Mouse (Mus musculus) liver, embryonic 12.5 days (tissue): Measurements from ENCODE around the gene Ubap1l. TPM values are rescaled to one million over a fixed set of nuclear protein-coding genes. Genes with fewer than 3 reads are reported as not detected.
"Not testable (repeated sequence)": the region's sequence is repeated elsewhere in the genome, so short reads cannot be mapped to it uniquely, and the experiment has no call there.

Experiments
- ATAC-seq: fragments of 200-750 bp; cut with Nextera tagmentation; 2 replicates; pipeline ENCODE4 v1.8.0; 2017; ENCODE audit warnings: moderate number of reproducible peaks, mild to moderate bottlenecking, moderate library complexity
- H3K27ac ChIP-seq: fragments of 300-500 bp; sonication (generic); 2 replicates; pipeline ENCODE4 v1.5.1; 2016; ENCODE audit warnings: mild to moderate bottlenecking
- H3K27me3 ChIP-seq: fragments of 300-500 bp; sonication (generic); replicated peaks from 2 replicates; pipeline ENCODE4 v1.6.1; 2016; ENCODE audit warnings: mild to moderate bottlenecking, moderate library complexity
- H3K36me3 ChIP-seq: fragments of 300-500 bp; sonication (generic); 2 replicates; pipeline ENCODE4 v1.6.1; 2016; ENCODE audit warnings: mild to moderate bottlenecking, moderate library complexity
- H3K4me1 ChIP-seq: fragments of 300-500 bp; sonication (generic); 2 replicates; pipeline ENCODE4 v1.6.1; 2016
- H3K4me2 ChIP-seq: fragments of 300-500 bp; sonication (generic); 2 replicates; pipeline ENCODE4 v1.6.1; 2016; ENCODE audit warnings: mild to moderate bottlenecking, moderate library complexity
- H3K4me3 ChIP-seq: fragments of 300-500 bp; sonication (generic); 2 replicates; pipeline ENCODE4 v1.5.1; 2016; ENCODE audit warnings: mild to moderate bottlenecking, moderate library complexity
- H3K9ac ChIP-seq: fragments of 300-500 bp; sonication (generic); 2 replicates; pipeline ENCODE4 v1.6.1; 2016; ENCODE audit warnings: mild to moderate bottlenecking, moderate library complexity
- H3K9me3 ChIP-seq: fragments of 300-500 bp; sonication (generic); replicated peaks from 2 replicates; pipeline ENCODE4 v1.6.1; 2016; ENCODE audit warnings: mild to moderate bottlenecking, moderate library complexity
- WGBS: fragments of 180-500 bp; shearing (Covaris S2); methylation state at CpG from one replicate; pipeline ENCODE4 v1.1.7; 2016; ENCODE audit not compliant: insufficient replicate concordance; 5-methylcytosine and 5-hydroxymethylcytosine counted together
- polyA plus RNA-seq: library from polyadenylated mRNA; unstranded; fragments of >200 nt; fragmentation: Nextera tagmentation; extraction: Ambion mirVana; gene quantifications from 2 replicates; pipeline ENCODE4 v1.2.1, GENCODE M21; 2016

Gene Ubap1l
- polyA plus RNA-seq: not detected in 2 replicates

DNA sequence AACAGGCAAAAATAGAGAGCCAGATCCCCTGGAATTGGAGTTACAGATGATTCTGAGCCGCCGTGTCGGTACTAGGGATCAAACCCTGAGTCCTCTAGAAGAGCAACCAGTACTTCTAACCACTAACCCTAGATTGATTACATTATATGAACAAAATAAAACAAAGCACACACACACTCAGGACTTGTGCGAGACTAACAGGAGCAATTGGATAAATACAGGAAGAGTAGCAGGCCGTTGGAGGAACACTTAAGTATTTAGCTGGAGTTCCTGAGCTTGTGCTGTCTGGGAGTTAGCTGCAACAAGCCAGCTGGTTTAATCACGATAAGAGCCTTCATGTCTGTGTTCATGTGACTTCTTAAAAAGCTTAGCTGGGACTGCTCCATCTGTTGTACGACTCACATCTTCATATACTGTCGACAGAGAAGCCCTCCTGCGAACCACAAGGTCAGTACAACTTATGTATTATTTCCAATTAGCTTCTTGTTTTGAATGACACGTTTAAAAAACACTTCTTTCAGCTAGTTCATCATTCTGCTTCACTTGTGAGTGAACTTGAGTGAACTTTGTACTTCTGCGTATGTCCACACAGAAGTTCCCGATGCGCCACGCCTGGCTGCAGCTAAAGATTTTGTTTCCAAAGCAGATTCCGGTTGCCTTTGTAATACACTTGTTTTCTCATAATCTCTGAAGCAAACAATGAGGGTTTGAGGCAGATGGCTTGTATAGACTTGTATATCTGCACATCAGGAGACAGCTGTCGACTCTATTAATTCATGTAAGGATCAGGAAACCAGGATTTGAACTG, at the start of gene Ubap1l:
Gene Ubap1l (plus strand): TSS at position 401 of the 808 bp plus-strand sequence.
- 86% methylated on average over 16 of the region's 16 CpGs for WGBS
- H3K27ac ChIP-seq: no peak within 1 kb of the TSS
- peaks cover 9% of the 10 kb centered on the region for H3K4me1 ChIP-seq
- no peak within 1 kb of the TSS for H3K4me2 ChIP-seq
- H3K9me3 ChIP-seq: no peaks in the 10 kb centered on the region
- H3K4me3 ChIP-seq: no peak within 1 kb of the TSS
- ATAC-seq: no peak
- H3K27me3 ChIP-seq: no peaks in the 10 kb centered on the region
- peaks cover 72% of the 10 kb centered on the region for H3K36me3 ChIP-seq
- H3K9ac ChIP-seq: no peak within 1 kb of the TSS

DNA sequence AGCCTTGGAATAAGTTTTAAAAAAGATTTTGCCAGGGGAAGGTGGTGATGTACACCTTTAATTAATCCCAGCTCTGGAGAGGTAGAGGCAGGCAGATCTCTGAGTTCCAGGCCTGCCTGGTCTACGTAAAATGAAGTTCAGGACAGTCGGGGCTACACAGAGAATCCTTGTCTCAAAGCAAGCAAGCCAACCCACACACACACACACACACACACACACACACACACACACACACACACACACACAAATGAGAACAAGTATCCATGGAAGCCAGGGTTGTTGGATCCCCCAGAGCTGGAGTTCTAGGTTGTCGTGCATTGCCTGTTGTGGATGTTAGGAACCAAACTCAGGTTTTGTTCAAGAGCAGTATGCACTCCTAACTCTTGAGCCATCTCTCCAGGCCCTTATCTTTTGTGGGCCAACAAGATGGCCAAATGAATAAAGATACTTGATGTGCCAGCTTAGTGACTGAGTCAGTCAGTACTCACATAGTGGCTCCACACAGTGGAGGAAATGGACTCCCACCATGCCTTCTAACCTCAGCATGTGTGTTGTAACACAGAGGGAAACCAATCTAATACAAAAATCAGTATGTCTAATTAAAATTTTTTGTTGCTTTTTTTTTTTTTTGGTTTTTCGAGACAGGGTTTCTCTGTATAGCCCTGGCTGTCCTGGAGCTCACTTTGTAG, 48.0 kb upstream of the Ubap1l start:
- H3K9ac ChIP-seq: no peak overlapping the region
- H3K27ac ChIP-seq: no peak overlapping the region
- WGBS: 86% methylated on average over 4 of the region's 4 CpGs
- H3K36me3 ChIP-seq: peaks cover 63% of the 10 kb centered on the region
- H3K4me3 ChIP-seq: no peak overlapping the region
- H3K9me3 ChIP-seq: no peaks in the 10 kb centered on the region
- no peaks in the 10 kb centered on the region for H3K4me1 ChIP-seq
- no peaks in the 10 kb centered on the region for H3K27me3 ChIP-seq
- no peak overlapping the region for H3K4me2 ChIP-seq
- peak; percentile 42; the same call in 1 of the 2 replicates for ATAC-seq

DNA sequence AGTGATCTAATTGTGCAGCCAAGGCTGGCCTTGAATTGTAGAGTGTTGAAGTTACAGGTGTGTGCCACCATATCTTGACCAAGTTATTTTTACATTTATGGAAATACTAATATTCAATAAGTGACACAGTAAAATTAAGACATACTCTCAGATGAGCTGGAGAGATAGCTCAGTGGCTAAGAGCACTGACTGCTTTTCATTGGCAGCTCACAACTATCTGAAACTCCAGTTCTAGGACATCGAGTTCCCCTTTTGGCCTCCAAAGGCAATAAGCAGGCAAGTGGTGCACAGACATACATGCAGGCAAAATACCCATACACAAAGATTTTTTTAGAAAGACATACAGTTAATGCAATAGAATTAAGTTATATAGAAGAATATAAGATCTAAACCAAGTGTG, 47.0 kb upstream of the Ubap1l start:
- Histone ChIP-seq H3K9me3 (no peaks in the 10 kb centered on the region), H3K9ac (no peak overlapping the region), H3K4me3 (no peak overlapping the region), H3K27me3 (no peaks in the 10 kb centered on the region), H3K4me2 (no peak overlapping the region), H3K4me1 (no peaks in the 10 kb centered on the region), H3K27ac (no peak overlapping the region), H3K36me3 (peaks cover 62% of the 10 kb centered on the region)
- no peak for ATAC-seq
- 77% methylated on average over 1 of the region's 1 CpGs for WGBS

DNA sequence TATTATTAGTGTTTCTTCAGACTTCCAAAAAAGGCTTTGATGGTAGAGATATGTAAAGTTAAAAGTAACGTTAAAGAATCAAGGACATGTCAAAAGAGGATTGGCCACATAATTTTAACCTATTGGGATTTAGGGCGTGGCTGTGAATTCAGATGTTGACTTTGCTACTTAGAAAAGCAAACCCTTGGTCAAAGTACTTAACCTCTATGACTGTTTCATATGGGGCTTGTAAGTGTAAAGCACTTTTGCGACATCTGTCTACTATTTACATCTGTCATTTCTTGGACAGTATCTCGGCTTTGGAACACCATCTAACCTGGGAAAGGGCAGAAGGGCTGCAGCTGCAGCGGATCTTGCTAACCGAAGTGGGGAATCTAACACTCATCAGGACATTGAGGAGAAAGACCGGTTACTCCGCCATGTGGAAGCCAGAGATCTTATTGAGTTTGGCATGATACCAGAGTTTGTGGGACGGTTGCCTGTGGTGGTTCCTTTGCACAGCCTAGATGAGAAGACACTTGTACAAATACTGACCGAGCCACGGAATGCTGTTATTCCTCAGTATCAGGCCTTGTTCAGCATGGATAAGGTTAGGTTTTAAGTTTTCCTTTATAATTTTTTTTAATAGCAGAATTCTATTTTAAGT, 38.5 kb upstream of the Ubap1l start:
- 86% methylated on average over 11 of the region's 11 CpGs for WGBS
- Histone ChIP-seq H3K27ac (no peak overlapping the region), H3K9me3 (no peaks in the 10 kb centered on the region)

DNA sequence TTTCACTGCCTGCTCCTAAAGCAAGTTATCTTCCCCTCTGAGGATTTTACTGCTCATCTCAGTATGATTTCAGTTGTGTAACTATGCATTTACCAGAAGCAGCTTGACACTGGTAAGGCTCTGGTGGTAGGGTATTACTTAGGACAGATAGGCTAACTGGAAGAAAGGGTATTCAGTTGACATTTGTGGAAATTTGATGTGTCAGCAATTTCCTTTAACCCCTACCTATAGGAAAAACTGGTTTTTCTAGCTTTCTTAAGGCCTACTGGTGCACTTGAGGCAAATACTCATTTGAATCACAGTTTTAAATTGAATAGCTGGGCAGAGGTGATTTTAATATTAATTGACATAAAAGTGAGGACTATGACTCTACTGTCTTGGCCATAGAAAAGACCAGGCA, 34.9 kb upstream of the Ubap1l start:
- Histone ChIP-seq H3K27me3 (no peaks in the 10 kb centered on the region), H3K4me2 (no peak overlapping the region), H3K36me3 (peaks cover 90% of the 10 kb centered on the region), H3K4me1 (peaks cover 6% of the 10 kb centered on the region; the same call in 1 of the 2 replicates), H3K9ac (no peak overlapping the region), H3K9me3 (no peaks in the 10 kb centered on the region), H3K27ac (no peak overlapping the region), H3K4me3 (no peak overlapping the region)
- no peak for ATAC-seq

More for the DNA sequence above, 38.5 kb upstream of the Ubap1l start:
- H3K36me3 ChIP-seq: peaks cover 86% of the 10 kb centered on the region
- H3K27me3 ChIP-seq: no peaks in the 10 kb centered on the region
- no peak overlapping the region for H3K4me2 ChIP-seq
- H3K4me3 ChIP-seq: no peak overlapping the region
- H3K4me1 ChIP-seq: peaks cover 5% of the 10 kb centered on the region; the same call in 1 of the 2 replicates
- no peak for ATAC-seq
- H3K9ac ChIP-seq: no peak overlapping the region

DNA sequence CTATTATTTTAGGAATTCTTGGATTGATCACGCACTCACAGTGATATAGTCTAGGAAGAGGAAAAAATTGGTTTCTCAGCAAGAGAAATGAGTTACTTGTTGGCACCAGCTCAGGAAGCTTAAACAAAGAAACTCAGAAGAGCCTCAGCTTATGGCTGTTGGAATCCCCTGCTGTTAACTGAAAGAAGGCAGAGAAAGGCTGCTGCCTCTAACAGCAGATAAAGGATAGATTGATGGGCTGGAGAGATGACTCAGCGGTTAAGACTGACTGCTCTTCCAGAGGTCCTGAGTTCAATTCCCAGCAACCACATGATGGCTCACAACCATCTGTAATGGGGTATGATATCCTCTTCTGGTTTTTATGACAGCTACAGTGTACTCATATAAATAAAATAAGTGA, 33.5 kb upstream of the Ubap1l start:
- no peaks in the 10 kb centered on the region for H3K27me3 ChIP-seq
- H3K9me3 ChIP-seq: no peaks in the 10 kb centered on the region
- H3K27ac ChIP-seq: no peak overlapping the region
- peaks cover 89% of the 10 kb centered on the region for H3K36me3 ChIP-seq
- WGBS: 81% methylated on average over 2 of the region's 2 CpGs
- no peak overlapping the region for H3K4me2 ChIP-seq
- H3K9ac ChIP-seq: no peak overlapping the region
- no peak overlapping the region for H3K4me3 ChIP-seq
- H3K4me1 ChIP-seq: peaks cover 6% of the 10 kb centered on the region; the same call in 1 of the 2 replicates
- no peak for ATAC-seq

DNA sequence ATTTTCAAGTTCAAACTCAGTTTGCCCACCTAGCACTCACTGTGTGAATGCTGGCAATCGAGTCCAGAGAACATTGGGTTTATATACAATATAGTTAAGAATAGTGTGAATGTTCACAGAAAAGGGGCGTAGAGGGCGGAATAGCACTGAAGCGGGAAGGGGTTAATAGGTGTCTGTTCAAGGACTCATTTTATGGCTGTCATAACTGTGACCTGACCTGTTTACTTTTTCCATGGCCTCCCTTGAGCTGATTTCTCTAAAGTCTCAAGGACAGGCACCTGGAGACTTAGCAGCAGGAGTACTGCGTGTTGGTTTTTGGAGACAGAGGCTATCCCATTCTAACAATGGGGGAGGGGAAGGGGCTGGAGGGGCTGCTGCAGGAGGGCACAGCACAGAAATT, 26.9 kb upstream of the Ubap1l start:
- no peaks in the 10 kb centered on the region for H3K4me1 ChIP-seq
- H3K4me3 ChIP-seq: no peak overlapping the region
- no peak overlapping the region for H3K27ac ChIP-seq
- ATAC-seq: no peak
- no peak overlapping the region for H3K4me2 ChIP-seq
- 86% methylated on average over 5 of the region's 5 CpGs for WGBS
- peaks cover 28% of the 10 kb centered on the region for H3K36me3 ChIP-seq
- H3K9me3 ChIP-seq: no peaks in the 10 kb centered on the region
- no peaks in the 10 kb centered on the region for H3K27me3 ChIP-seq
- no peak overlapping the region for H3K9ac ChIP-seq

DNA sequence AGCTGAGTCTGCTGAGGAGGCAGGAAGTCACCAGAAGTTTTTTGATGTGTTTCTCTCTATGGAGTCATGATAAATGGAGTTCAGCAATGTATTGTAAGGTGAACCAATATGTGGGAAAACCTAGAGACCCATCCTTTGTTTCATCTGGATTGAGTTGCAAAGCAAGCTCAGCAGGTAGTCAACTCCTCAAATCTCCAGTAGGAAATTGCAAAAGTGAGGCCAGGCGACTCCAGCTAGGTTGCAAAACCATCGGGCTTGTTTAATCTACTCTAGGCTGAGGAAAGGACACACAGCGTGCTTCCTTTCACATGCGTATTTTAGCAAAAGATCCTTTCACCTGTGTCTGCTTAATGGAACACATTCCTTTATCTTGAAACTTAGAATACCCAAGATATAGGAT, 21.7 kb upstream of the Ubap1l start:
- Histone ChIP-seq H3K9me3 (0 out of 2 replicates have a peak, but pooled peaks cover 7% of the 10 kb centered on the region), H3K4me3 (no peak overlapping the region), H3K27me3 (no peaks in the 10 kb centered on the region; the same call in 1 of the 2 replicates), H3K27ac (no peak overlapping the region), H3K36me3 (no peaks in the 10 kb centered on the region), H3K4me2 (no peak overlapping the region), H3K4me1 (no peaks in the 10 kb centered on the region), H3K9ac (no peak overlapping the region)
- WGBS: 70% methylated on average over 4 of the region's 4 CpGs
- ATAC-seq: no peak

DNA sequence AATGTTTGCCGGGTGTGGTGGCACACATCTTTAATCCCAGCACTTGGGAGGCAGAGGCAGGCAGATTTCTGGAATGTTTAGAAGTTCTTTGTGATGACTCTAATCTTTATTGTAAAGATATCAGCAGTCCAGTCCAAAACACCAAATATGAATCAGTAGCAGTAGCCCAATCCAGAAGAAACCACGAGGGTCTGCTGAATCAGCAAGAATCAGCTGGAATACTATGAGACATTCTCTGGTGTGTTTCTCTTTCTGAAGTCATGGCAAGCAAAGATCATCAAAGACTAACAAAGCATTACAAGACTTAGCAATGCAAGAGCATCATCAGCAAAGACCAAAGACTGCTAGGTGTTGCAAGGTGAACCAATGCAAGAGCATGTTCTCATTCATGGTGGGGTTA, 20.4 kb upstream of the Ubap1l start:
- ATAC-seq: no peak
- peaks cover 14% of the 10 kb centered on the region for H3K9me3 ChIP-seq
- no peaks in the 10 kb centered on the region for H3K36me3 ChIP-seq
- H3K4me1 ChIP-seq: no peaks in the 10 kb centered on the region
- H3K27ac ChIP-seq: no peak overlapping the region
- WGBS: 81% methylated on average over 2 of the region's 2 CpGs
- H3K27me3 ChIP-seq: no peaks in the 10 kb centered on the region; the same call in 1 of the 2 replicates
- H3K4me3 ChIP-seq: no peak overlapping the region
- H3K4me2 ChIP-seq: no peak overlapping the region
- no peak overlapping the region for H3K9ac ChIP-seq

DNA sequence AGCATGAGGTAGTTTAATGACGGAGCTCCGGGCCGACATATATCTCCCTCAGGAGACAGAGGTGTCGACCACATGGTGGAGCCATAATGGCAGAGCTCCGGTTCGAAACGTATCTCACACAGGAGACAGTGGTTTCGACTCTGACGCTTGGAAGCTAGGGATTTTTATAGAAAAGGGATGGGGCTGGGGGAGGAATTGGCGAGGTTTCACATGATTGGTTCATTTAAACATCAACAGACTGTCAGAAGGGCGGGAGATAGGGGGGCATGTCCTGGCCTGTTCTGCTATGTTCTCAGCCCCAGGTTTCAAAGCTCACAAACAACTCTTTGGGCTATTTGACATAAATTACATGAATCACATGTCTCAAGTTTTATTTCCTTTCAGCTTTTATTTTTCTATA, 15.4 kb upstream of the Ubap1l start:
- peaks cover 31% of the 10 kb centered on the region for H3K4me1 ChIP-seq
- WGBS: 70% methylated on average over 11 of the region's 11 CpGs
- not testable (repeated sequence) for H3K36me3 ChIP-seq, ATAC-seq, H3K27me3 ChIP-seq
- H3K9me3 ChIP-seq: peaks cover 10% of the 10 kb centered on the region
- H3K4me2 ChIP-seq: peak overlapping the region; percentile 94
- H3K9ac ChIP-seq: peak overlapping the region; percentile 98
- H3K4me3 ChIP-seq: peak overlapping the region; percentile 99
- H3K27ac ChIP-seq: peak overlapping the region; percentile 97

DNA sequence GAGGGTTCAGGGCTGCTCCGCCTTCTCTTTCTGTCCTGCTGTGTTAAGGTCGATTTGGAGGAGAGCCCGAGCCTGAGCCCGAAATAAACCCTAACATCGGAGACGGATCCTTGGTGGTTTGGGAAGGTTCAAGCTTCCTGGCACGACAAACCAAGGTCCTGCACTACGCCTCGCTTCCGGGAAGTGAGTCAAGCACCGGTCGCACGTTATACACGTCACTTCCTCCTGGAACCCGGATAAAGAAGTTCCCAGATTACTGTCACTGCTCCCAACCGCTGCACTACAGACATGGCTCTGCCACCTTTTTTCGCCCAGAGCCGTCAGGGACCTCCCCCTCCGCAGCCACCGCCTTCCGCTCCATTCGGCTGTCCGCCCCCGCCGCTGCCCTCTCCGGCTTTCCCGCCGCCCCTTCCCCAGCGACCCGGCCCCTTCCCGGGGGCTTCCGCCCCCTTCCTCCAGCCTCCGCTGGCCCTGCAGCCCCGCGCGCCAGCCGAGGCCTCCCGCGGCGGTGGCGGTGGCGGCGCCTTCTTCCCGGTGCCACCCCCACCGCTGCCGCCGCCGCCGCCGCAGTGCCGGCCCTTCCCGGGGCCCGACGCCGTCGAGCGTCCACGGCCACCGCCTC, 14.9 kb upstream of the Ubap1l start, which contains the start of gene Pdcd7:
Gene Pdcd7 (plus strand): TSS at position 251 of the 622 bp plus-strand sequence.
- Histone ChIP-seq H3K4me2 (peak within 1 kb of the TSS; percentile 94), H3K36me3 (no peaks in the 10 kb centered on the region), H3K27ac (peak within 1 kb of the TSS; percentile 97), H3K9ac (peak within 1 kb of the TSS; percentile 98), H3K4me3 (peak within 1 kb of the TSS; percentile 99), H3K9me3 (peaks cover 6% of the 10 kb centered on the region), H3K27me3 (no peaks in the 10 kb centered on the region; the same call in 1 of the 2 replicates), H3K4me1 (peaks cover 33% of the 10 kb centered on the region)
- ATAC-seq: peak; percentile 88
- WGBS: under 1% methylated on average over 59 of the region's 59 CpGs
